Mouse (Mus musculus) midbrain, embryonic 11.5 days (tissue): Measurements from ENCODE around the gene Rpl9-ps6. TPM values are rescaled to one million over a fixed set of nuclear protein-coding genes. Genes with fewer than 3 reads are reported as not detected.

Experiments
- ATAC-seq: fragments of 200-750 bp; cut with Nextera tagmentation; 2 replicates; pipeline ENCODE4 v1.8.0; 2017; ENCODE audit warnings: moderate TSS enrichment, moderate library complexity; ENCODE audit not compliant: low FRiP score
- DNase-seq: peaks from one replicate; pipeline ENCODE4 v3.0.0; 2015; ENCODE audit warnings: low spot score; ENCODE audit errors: missing footprints
- H3K27ac ChIP-seq: fragments of 300-500 bp; sonication (generic); 2 replicates; pipeline ENCODE4 v1.5.1; 2014; ENCODE audit warnings: low read depth, low read length
- H3K27me3 ChIP-seq: fragments of 300-500 bp; sonication (generic); 2 replicates; pipeline ENCODE4 v1.6.1; 2014; ENCODE audit warnings: mild to moderate bottlenecking, low read length, moderate library complexity, mixed read lengths; ENCODE audit not compliant: control insufficient read depth, insufficient read depth
- H3K36me3 ChIP-seq: fragments of 300-500 bp; sonication (generic); 2 replicates; pipeline ENCODE4 v1.6.1; 2014; ENCODE audit warnings: mild to moderate bottlenecking, low read length, moderate library complexity, mixed read lengths; ENCODE audit not compliant: control insufficient read depth, insufficient read depth
- H3K4me1 ChIP-seq: fragments of 300-500 bp; sonication (generic); 2 replicates; pipeline ENCODE4 v1.6.1; 2014; ENCODE audit warnings: low read length; ENCODE audit not compliant: control insufficient read depth, insufficient read depth
- H3K4me2 ChIP-seq: fragments of 300-500 bp; sonication (generic); 2 replicates; pipeline ENCODE4 v1.6.1; 2014; ENCODE audit warnings: mild to moderate bottlenecking, moderate library complexity
- H3K4me3 ChIP-seq: fragments of 300-500 bp; sonication (generic); 2 replicates; pipeline ENCODE4 v1.5.1; 2014; ENCODE audit warnings: low read depth, low read length
- H3K9ac ChIP-seq: fragments of 300-500 bp; sonication (generic); 2 replicates; pipeline ENCODE4 v1.6.1; 2014; ENCODE audit warnings: low read length
- H3K9me3 ChIP-seq: fragments of 300-500 bp; sonication (generic); 2 replicates; pipeline ENCODE4 v1.6.1; 2016; ENCODE audit warnings: low read length; ENCODE audit not compliant: control insufficient read depth
- WGBS: fragments of 180-500 bp; shearing (Covaris S2); extraction: QIAGEN DNeasy Blood & Tissue Kit; methylation state at CpG from one replicate; pipeline ENCODE4 v1.1.7; 2014; 5-methylcytosine and 5-hydroxymethylcytosine counted together
- polyA plus RNA-seq: library from polyadenylated mRNA; unstranded; fragments of >200 nt; fragmentation: Nextera tagmentation; extraction: Ambion mirVana; gene quantifications from 2 replicates; pipeline ENCODE4 v1.2.1, GENCODE M21; 2014

The Rpl9-ps6 gene
- polyA plus RNA-seq, 1 experiment from 2014 or later = 81.3 TPM

DNA sequence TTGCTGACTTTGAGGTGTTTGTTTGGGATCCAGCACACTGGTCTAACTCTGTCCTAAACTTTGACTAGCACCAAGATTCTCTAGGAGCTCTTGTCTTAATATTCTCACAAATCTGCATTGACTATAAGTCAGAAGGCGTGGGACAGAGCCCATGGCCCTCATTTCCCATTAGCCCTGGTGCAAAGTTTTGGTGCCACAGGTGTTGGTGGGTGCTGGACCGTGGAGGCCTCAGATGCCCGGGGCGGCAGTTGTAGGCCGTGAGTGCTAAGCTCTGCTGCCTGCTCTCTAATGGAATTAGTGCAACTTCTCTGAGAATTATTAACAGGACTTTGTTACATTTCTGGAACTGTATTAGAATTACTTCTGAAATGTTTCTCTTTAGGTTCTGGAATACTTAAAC is 31.6 kb upstream of the Rpl9-ps6 start:
- Histone ChIP-seq H3K4me1 (no peaks in the 10 kb centered on the region), H3K36me3 (peaks cover 4% of the 10 kb centered on the region; the same call in 1 of the 2 replicates), H3K27me3 (no peaks in the 10 kb centered on the region), H3K4me2 (no peak overlapping the region), H3K4me3 (no peak overlapping the region), H3K27ac (no peak overlapping the region), H3K9ac (no peak overlapping the region), H3K9me3 (no peaks in the 10 kb centered on the region)
- WGBS = 94% methylated on average over 5 of the region's 5 CpGs
- DNase-seq (no peak), ATAC-seq (no peak)

DNA sequence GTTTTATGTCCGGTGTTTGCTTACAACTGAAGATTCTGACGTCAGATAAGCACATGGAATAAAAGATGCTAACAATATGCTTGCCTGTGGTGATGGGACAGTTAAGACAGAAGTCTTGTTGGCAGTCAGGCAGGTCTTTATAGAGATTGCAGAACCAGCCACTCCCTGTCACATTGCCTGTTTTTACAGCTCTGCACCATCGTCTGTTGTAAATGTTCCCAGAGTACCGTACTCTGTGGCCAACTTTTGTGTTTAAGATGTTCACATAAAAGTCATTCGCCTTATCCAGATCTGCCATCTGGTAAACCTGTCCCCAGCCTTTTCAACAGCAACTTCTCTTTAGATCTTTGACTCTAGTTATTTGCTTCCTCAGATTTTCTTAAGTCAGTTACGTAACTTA is 31.0 kb upstream of the Rpl9-ps6 start:
- no peak for DNase-seq
- no peak overlapping the region for H3K9ac ChIP-seq
- no peak for ATAC-seq
- WGBS = 96% methylated on average over 6 of the region's 6 CpGs
- no peak overlapping the region for H3K4me2 ChIP-seq
- peaks cover 4% of the 10 kb centered on the region; the same call in 1 of the 2 replicates for H3K36me3 ChIP-seq
- no peaks in the 10 kb centered on the region for H3K4me1 ChIP-seq
- H3K27me3 ChIP-seq = no peaks in the 10 kb centered on the region
- H3K9me3 ChIP-seq = no peaks in the 10 kb centered on the region
- no peak overlapping the region for H3K4me3 ChIP-seq
- no peak overlapping the region for H3K27ac ChIP-seq

DNA sequence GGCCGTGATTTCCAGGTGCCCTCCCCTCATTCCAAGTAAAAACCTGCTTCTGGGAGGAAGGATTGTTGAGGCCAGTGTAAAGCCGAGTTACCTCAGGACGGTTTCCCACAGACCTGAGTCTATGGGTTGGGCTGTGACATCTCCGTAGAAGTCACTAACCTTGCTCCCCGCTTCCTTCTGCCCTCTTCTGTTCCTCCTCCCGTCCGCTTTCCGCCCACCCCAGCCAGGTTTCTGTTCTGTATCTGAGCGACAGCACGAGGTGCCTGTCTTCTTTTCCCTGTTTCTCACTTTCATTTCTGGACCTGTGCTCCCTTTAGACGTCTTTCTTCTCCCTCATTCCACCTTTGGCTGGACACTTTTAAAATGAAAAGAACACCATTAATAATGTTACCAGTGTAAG is 28.7 kb upstream of the Rpl9-ps6 start:
- H3K9me3 ChIP-seq = no peaks in the 10 kb centered on the region
- no peak overlapping the region for H3K27ac ChIP-seq
- WGBS = 95% methylated on average over 11 of the region's 11 CpGs
- DNase-seq = no peak
- no peak for ATAC-seq
- H3K4me3 ChIP-seq = no peak overlapping the region
- peaks cover 8% of the 10 kb centered on the region; the same call in 1 of the 2 replicates for H3K36me3 ChIP-seq
- no peak overlapping the region for H3K9ac ChIP-seq
- no peak overlapping the region for H3K4me2 ChIP-seq
- no peaks in the 10 kb centered on the region for H3K4me1 ChIP-seq
- H3K27me3 ChIP-seq = no peaks in the 10 kb centered on the region

DNA sequence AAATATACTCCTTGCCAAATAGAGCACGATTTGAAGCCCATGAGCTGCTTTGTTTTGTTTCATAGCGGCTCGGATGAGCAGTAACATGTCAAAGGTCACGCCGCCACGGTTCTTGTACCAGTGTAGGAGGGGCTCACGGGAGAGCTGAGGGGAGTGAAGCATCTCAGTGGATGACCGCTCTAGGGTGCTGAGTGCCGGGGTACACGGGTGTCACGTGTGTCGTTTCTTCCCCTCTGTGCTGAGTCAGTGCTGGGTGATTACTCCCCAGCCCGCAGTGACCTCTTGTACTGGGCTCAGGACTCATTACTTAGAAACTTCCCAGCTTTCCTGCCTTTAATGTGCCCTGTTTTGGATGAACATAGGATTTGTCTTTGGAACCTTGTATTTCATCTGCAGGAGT is 28.2 kb upstream of the Rpl9-ps6 start:
- H3K27me3 ChIP-seq = no peaks in the 10 kb centered on the region

DNA sequence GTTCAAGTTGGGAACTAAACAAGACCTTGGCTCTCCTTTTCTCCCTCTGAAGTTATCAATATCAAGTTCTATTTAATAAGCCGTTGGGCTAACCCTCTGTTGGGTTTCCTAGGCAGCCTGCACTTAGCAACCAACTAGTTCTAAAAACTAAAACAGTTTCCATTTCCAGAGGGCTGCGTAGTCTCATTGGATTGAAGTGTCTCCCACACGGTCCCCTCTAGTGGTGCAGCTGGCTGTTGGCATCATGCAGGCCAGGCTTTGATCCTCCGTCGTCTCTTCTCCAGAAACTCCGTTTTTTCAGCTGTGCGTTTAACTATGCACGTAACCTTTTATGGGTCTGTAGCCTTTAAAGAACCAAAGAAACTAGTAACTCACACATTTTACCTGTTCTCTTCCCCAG is 27.1 kb upstream of the Rpl9-ps6 start:
- ATAC-seq = no peak
- 90% methylated on average over 8 of the region's 8 CpGs for WGBS

More for the DNA sequence above, 28.2 kb upstream of the Rpl9-ps6 start:
- WGBS = 90% methylated on average over 13 of the region's 13 CpGs
- no peaks in the 10 kb centered on the region for H3K9me3 ChIP-seq
- ATAC-seq (no peak), DNase-seq (no peak)
- no peaks in the 10 kb centered on the region for H3K4me1 ChIP-seq
- no peak overlapping the region for H3K9ac ChIP-seq
- H3K36me3 ChIP-seq = peaks cover 8% of the 10 kb centered on the region; the same call in 1 of the 2 replicates
- H3K4me2 ChIP-seq = no peak overlapping the region
- no peak overlapping the region for H3K27ac ChIP-seq
- no peak overlapping the region for H3K4me3 ChIP-seq

DNA sequence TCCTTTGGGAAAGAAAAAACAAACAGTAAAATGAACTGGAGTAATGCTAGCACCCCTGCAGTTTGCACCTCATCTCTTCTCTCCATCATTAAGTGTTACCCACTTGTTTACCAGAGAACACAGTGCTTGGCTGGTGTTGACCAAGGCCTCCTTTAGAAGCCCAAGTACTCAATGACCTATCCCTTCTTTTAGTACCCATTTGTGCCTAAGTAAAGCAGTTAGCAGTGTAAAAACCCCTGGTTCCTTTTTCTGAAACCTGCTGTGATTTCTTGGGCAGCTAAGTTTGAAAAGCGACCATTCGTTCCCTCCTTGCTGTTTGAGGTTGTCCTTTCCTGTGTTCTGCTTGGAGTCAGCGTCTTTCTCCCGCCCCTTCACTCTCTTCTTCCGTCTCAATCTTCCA is 26.6 kb upstream of the Rpl9-ps6 start:
- DNase-seq (peak; percentile 70), ATAC-seq (no peak)
- WGBS = 92% methylated on average over 5 of the region's 5 CpGs
- H3K9me3 ChIP-seq = no peaks in the 10 kb centered on the region
- peaks cover 6% of the 10 kb centered on the region; the same call in 1 of the 2 replicates for H3K36me3 ChIP-seq
- no peak overlapping the region for H3K4me2 ChIP-seq
- no peaks in the 10 kb centered on the region for H3K27me3 ChIP-seq
- H3K4me1 ChIP-seq = no peaks in the 10 kb centered on the region
- no peak overlapping the region for H3K4me3 ChIP-seq
- H3K27ac ChIP-seq = no peak overlapping the region
- no peak overlapping the region for H3K9ac ChIP-seq

More for the DNA sequence above, 27.1 kb upstream of the Rpl9-ps6 start:
- H3K9ac ChIP-seq = no peak overlapping the region
- no peak overlapping the region for H3K27ac ChIP-seq
- H3K4me1 ChIP-seq = no peaks in the 10 kb centered on the region
- no peaks in the 10 kb centered on the region for H3K27me3 ChIP-seq
- H3K4me2 ChIP-seq = no peak overlapping the region
- DNase-seq = peak; percentile 53
- H3K36me3 ChIP-seq = peaks cover 8% of the 10 kb centered on the region; the same call in 1 of the 2 replicates
- H3K4me3 ChIP-seq = no peak overlapping the region
- H3K9me3 ChIP-seq = no peaks in the 10 kb centered on the region

DNA sequence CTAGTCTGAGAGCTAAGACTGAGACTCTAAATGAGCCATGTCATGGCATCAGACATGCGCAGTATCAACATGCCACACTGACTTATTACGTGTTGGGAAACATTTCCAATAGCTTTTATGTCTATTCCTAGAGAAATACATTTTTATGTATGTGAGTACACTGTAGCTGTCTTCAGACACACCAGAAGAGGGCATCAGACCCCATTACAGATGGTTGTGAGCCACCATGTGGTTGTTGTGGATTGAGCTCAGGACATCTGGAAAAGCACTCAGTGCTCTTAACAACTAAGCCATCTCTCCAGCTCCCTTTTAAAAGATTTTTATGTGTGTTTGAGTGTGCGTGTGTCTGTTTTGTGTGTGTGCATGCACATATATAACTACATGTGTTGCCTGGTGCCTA is 26.0 kb upstream of the Rpl9-ps6 start:
- no peak for ATAC-seq
- H3K36me3 ChIP-seq = 0 out of 2 replicates have a peak, but pooled peaks cover 3% of the 10 kb centered on the region
- H3K9me3 ChIP-seq = no peaks in the 10 kb centered on the region
- H3K4me3 ChIP-seq = no peak overlapping the region
- H3K27ac ChIP-seq = no peak overlapping the region
- H3K9ac ChIP-seq = no peak overlapping the region
- H3K4me2 ChIP-seq = no peak overlapping the region
- H3K4me1 ChIP-seq = peaks cover under 1% of the 10 kb centered on the region; the same call in 1 of the 2 replicates
- no peaks in the 10 kb centered on the region for H3K27me3 ChIP-seq
- 96% methylated on average over 3 of the region's 3 CpGs for WGBS
- no peak for DNase-seq

DNA sequence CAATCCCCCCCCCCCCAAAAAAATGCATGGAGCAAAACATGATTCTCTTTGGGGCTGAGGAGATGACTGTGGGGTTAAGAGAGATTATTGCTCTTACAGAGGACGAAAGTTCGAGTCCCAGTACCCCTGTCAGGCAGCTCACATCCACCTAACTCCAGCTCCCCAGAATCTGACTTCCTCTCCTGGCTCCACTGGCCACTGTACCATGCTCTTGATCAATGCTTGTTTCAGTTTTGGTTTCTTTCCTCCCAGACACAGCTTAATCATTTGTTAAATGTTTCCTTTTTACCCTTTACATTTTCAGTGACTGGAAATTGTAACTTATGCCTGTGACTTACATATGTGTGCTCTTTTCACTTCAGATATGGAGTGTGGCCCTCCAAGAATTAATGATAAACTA is 24.6 kb upstream of the Rpl9-ps6 start:
- DNase-seq (no peak), ATAC-seq (no peak)
- Histone ChIP-seq H3K4me1 (peaks cover 10% of the 10 kb centered on the region), H3K9me3 (no peaks in the 10 kb centered on the region), H3K4me3 (no peak overlapping the region), H3K4me2 (no peak overlapping the region), H3K36me3 (0 out of 2 replicates have a peak, but pooled peaks cover 3% of the 10 kb centered on the region), H3K9ac (no peak overlapping the region), H3K27ac (no peak overlapping the region), H3K27me3 (no peaks in the 10 kb centered on the region)
- 93% methylated on average over 2 of the region's 2 CpGs for WGBS

DNA sequence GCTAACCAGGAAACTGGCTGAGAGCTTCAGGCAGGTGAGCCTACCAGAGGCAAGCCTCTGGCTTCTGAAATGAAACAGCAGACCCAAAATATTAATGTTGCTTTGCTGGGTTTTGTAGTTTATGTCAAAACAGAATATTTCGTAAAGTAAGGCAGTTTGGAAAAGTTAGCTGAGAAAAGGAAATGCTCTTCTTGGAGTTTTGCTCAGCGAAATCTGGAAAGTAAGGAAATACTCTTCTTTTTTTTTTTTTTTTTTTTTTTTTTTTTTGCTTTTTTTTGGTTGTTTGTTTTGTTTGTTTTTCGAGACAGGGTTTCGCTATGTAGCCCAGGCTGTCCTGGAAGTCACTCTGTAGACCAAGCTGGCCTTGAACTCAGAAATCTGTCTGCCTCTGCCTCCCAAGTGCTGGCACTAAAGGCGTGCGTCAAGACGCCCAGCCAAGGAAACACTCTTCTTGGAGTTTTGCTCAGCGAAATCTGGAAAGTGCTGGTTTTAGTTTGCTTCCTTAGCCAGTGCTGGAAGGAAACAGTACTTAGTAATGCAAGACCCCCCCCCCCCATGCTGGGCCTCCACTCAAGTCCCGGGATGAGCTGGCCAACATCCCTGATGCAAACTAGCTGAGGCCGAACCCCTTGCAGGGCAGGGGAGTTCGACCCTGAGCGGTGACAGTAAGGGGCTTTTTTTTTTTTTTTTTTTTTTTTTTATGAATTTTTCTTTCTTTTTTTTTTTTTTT is 23.0 kb upstream of the Rpl9-ps6 start:
- Histone ChIP-seq H3K36me3 (0 out of 2 replicates have a peak, but pooled peaks cover 3% of the 10 kb centered on the region), H3K9ac (no peak overlapping the region), H3K27ac (no peak overlapping the region), H3K4me2 (no peak overlapping the region), H3K9me3 (no peaks in the 10 kb centered on the region), H3K4me3 (no peak overlapping the region), H3K27me3 (no peaks in the 10 kb centered on the region), H3K4me1 (peaks cover 13% of the 10 kb centered on the region)
- DNase-seq (peak; percentile 72), ATAC-seq (no peak)
- 91% methylated on average over 12 of the region's 12 CpGs for WGBS
